Mouse (Mus musculus): ENCODE results near the gene Pradc1. TPM values are rescaled to one million over a fixed set of nuclear protein-coding genes. Genes with fewer than 3 reads are reported as not detected.

The Pradc1 gene
- total RNA-seq, 4 experiments from 2014 or later: 11.5 to 12.6 (median 12.0) TPM

Other genes starting within 250 kb of the Pradc1 start
- gene Sfxn5, start 118.5 kb downstream of the Pradc1 start, total RNA-seq (2022): 1 to 10 TPM; 3.2 to 6.4 (median 4.5) TPM
- gene Rab11fip5, start 77.3 kb downstream of the Pradc1 start, total RNA-seq (2022): 10 to 100 TPM; 62.7 to 80.9 (median 72.0) TPM
- not detected for gene Noto, start 28.1 kb downstream of the Pradc1 start, total RNA-seq (2022)
- gene Smyd5, start 20.0 kb downstream of the Pradc1 start, total RNA-seq (2022): 10 to 100 TPM; 10.8 to 12.4 (median 11.6) TPM
- gene Cct7, start 456 bp downstream of the Pradc1 start, total RNA-seq (2022): 100 to 1,000 TPM; 135 to 164 (median 150) TPM
- gene Fbxo41, start 51.0 kb upstream of the Pradc1 start, total RNA-seq (2022): under 1 TPM in 2 of 4 experiments, not detected in 2; 0.03 TPM
- gene Egr4, start 61.6 kb upstream of the Pradc1 start, total RNA-seq (2022): not detected
- 1 to 10 TPM; 2.0 to 2.1 (median 2.0) TPM for gene Alms1, start 135.6 kb upstream of the Pradc1 start, total RNA-seq (2022)

Measured in heart, adult 8-10 months (tissue).